Mouse (Mus musculus) gastrocnemius, postnatal 25 days (tissue): Measurements from ENCODE around the gene Cbfb. TPM values are rescaled to one million over a fixed set of nuclear protein-coding genes. Genes with fewer than 3 reads are reported as not detected.
"Not testable (repeated sequence)": the region's sequence is repeated elsewhere in the genome, so short reads cannot be mapped to it uniquely, and the experiment has no call there.

Source experiments
- DNase-seq: peaks from one replicate; pipeline ENCODE4 v3.0.0; 2022
- long read RNA-seq, 2 experiments: library from polyadenylated mRNA; stranded (forward); transcript quantifications; one replicate each; pipeline ENCODE4 v2.0.0; 2021
- total RNA-seq, 2 experiments: library from RNA; stranded (reverse); gene quantifications; 1 replicate in 1 of 2; 2 replicates in 1 of 2; pipeline ENCODE4 v1.2.3; 2021

Cbfb gene
- total RNA-seq = 10 to 100 TPM; 42.1 to 42.2 TPM
- long read RNA-seq, experiment 1, transcript Cbfb-201 (6 exons, 2,883 nt) = major isoform, 7 of 30 reads
- long read RNA-seq, experiment 1, transcript Cbfb-202 (6 exons, 2,891 nt) = minor isoform, 5 of 30 reads
- long read RNA-seq, experiment 1, partial matches to known transcripts = 14 of 30 reads
- long read RNA-seq, experiment 1, other reads (novel, unspliced or antisense) = 4 of 30 reads
- long read RNA-seq, experiment 2, transcript Cbfb-202 (6 exons, 2,891 nt) = major isoform, 21 of 67 reads
- long read RNA-seq, experiment 2, transcript Cbfb-201 (6 exons, 2,883 nt) = minor isoform, 7 of 67 reads
- long read RNA-seq, experiment 2, partial matches to known transcripts = 26 of 67 reads
- long read RNA-seq, experiment 2, other reads (novel, unspliced or antisense) = 13 of 67 reads

DNA sequence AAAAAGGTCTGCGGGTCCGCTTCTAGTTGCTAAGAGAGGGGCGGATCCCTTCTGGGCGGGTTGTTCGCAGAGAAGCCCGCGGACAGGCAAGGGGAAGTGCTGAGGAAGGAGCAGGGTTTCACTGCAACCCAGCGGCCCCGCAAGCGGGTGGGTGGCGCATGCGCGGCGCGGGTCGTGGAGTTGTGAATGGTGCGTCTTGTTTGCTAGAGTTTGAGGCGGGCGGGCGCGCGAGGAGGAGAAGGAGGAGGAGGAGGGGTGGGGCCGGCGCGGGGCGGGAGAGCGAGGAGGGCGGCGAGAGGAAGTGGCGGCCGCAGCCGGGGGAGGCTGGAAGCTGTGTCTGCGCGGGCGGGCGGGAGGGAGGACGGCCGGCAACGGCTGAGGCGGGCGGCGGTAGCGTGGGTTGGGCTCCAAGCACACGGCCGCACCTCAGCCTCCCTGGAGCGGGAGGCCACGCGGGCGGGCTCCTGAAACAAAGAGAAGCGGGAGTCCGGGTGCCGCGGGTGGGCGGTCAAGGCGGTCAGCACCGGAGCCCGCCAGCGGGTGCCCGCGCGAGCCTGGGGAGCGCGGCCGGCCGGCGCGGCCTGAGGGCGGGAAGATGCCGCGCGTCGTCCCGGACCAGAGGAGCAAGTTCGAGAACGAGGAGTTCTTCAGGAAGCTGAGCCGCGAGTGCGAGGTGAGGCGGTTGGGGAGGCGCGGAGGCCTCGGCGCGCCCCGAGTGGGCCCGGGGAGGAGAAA lies at the start of gene Cbfb:
Cbfb (plus strand) TSS at position 294 of the 735 bp plus-strand sequence.
- peak; percentile 98 for DNase-seq

DNA sequence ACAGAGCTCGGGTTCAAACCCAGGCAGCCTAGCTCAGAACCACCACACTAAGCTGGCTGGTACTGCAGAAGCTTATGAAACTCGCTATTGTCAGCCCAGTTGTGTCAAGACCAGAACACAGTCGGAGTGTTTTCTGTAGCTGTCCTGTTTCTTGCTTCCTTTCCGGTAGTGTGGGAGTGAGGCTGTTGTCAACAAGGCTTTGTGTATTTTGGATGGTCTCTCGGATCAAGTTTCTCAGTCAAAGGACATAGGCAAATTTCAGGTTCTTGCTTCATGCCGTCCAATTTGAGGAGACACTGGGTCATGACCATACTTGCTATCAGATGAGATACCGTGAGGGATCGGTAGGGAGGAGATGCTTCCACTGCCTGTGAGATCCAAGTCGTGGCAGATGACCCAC lies 40.6 kb upstream of the Cbfb start:
- DNase-seq = no peak

DNA sequence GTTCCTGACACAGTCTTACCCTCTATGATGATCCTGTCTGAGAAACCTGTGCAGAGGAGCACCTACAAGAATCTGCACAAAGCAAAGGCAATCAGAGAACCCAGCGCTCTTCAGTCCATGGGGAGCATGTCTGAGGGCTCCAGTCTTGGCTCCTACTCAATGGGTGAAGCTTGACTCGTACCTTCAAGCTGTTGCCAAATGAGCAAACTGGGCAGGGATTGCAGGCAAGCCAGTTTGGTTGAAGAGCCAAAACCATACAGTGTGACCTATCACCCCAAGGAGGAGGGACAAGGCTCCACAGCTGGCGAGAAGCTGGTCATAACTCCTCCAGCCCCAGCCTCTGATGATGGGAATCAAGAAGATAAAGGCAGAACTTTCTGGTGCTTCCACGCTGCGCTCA lies 39.0 kb upstream of the Cbfb start, which contains the start of gene Ces4a:
Ces4a (plus strand) TSS at position 292 of the 400 bp plus-strand sequence.
- DNase-seq = no peak

GRCm38 (mm10) chr8:105138423-105138822 lies 32.1 kb upstream of the Cbfb start:
- peak; percentile 39 for DNase-seq

- no peak for DNase-seq
These were observed 28.1 kb upstream of the Cbfb start for GRCm38 (mm10) chr8:105142395-105142794.

DNA sequence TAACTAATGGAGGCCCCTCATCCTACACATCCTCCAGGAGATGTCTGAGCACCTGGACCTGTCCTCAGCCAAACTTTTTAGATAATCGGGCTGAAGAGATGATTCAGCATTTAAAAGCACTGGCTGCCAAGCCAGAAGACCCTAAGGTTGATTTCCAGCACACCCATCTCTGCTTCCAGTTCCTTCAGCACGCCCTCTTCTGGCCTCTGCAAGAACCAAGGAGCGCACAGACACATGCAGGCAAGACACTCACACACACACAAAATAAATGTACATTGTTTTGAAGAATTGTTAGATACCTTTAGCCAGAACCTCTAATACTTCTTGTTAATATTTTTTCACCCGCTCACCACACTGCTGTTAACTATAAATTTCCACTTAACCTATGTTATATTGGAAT lies 18.8 kb upstream of the Cbfb start:
- no peak for DNase-seq

DNA sequence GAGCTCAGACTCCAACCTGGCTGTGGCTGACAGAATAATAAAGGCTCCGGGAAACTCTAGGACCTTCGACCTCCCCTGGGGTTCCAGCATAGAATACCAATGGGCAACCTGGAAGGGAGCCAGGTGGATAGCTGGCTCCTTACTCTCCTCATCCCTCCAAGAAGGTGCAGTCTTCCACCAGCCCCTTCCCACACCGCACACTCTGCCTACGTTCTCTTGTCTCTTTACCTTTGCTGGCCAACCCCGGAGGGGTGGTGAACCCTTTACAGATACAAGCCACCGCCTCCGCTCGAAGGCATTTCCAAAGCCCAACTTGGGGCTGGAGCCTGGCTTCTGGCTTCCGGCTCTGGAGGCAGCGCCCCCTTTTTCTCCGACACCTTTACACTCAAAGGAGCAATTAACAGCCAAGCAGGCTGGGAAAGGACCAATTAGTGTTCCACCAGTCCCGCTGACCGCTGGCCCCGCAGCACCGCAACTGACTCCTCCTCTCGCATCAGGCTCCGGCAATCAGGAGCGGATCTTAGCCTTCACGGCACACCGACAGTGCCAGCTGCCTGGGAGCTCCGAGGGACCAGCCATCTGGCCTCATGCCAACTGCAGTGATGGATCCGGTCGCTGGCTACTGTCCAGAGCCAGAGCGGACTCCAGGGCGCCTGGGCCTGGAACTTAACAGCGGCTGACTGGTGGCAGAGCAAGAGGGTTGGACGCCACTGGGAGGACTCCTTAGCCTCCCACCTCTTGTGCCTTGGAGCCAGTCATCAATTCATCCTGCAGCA lies 17.7 kb upstream of the Cbfb start:
- DNase-seq = peak; percentile 83

- DNase-seq = no peak
These were observed 16.2 kb upstream of the Cbfb start for GRCm38 (mm10) chr8:105154316-105154715.

DNA sequence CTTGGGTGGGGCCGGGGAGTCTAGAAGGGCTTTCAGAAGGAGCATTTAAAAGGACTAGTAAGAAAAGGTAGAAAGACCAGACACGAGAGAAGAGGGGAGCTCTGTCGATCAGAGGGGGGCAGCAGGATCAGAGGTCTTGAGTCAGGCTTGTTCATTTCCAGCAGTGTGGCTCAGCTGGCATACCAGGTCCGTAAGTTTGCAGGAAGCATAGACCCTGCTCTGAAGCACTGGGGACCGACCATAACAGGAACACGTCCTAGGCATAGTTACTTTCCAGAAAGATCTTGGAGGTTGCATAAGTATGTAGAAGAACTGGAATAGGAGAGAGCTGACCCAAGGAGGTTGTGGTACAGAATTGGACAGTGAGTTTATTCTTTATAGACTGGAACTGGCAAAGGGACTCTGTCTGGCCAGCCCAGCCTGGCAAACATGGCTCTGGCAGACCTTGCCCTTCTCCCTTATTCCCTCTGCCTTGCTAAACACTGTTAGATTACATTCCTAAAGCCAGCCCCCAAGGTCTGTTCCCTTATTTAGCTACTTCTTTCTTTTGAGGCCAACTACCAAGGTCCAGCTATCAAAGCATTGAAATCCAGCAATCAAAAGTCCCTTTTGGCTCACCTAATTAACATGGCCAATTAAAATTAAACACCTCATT lies 15.3 kb upstream of the Cbfb start:
- no peak for DNase-seq

- no peak for DNase-seq
These were observed 12.9 kb upstream of the Cbfb start for GRCm38 (mm10) chr8:105157555-105157954.

DNA sequence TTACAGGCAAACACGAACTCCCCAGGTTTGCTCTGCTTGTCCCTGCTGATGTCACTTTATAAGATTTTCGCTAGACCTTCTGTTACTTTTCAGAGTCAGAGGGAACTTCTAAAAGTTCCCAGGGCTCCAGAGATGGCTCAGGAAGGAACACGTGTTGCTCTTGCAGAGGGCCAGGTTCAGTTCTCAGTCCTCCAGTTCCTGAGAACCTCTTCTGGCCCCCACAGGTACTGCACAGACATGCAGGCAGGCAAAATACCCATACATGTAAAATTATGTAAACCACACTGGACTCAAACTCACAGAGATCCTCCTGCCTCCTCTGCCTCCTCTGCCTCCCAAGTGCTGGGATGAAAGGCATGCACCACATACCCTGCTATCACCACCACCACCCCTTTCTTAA lies 12.4 kb upstream of the Cbfb start:
- no peak for DNase-seq

GRCm38 (mm10) chr8:105161121-105161652 lies 9.3 kb upstream of the Cbfb start:
- no peak for DNase-seq

- DNase-seq = no peak
These were observed 6.1 kb upstream of the Cbfb start for GRCm38 (mm10) chr8:105164272-105164902.

DNA sequence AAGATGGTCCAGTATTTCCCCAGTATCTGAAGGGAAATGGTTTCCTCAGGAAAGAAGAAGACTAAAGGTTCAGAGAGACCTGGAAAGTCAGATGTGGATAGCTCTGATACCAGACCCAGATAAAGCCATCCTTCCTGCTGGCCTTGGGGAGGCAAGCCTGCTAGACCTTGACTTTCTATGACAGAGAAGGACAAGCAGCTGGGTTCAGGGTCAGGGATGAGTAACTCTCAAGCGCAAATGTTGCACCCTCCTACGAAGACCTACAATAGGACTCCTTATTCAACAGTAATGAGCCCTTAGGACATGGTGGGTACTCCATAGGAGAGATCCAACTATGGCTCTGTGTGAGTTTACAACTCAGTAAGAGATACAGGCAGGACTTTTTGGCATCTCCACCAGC lies 5.3 kb upstream of the Cbfb start:
- DNase-seq = no peak

GRCm38 (mm10) chr8:105167116-105167515 lies 3.4 kb upstream of the Cbfb start:
- DNase-seq = no peak

- DNase-seq = no peak
These were observed 892 bp upstream of the Cbfb start for GRCm38 (mm10) chr8:105169582-105169981.

DNA sequence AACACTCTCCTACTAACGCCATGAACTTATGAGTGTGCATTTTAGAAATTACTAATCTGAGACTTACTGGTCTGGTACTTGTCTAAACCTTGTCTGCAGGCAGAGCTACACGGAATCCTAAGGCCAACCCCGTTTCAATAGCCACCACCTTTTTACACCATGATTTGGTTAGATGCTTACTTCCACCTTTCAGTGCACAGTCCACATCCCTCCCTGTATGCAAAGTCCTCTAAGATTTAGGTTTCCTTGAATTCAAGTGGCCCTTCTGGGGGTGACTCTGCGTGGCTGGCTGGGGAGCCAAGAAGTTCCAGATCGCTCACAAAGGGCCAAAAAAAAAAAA lies 463 bp upstream of the Cbfb start:
- no peak for DNase-seq

GRCm38 (mm10) chr8:105171116-105172002 lies 885 bp downstream of the Cbfb start:
- DNase-seq = peak; percentile 71

DNA sequence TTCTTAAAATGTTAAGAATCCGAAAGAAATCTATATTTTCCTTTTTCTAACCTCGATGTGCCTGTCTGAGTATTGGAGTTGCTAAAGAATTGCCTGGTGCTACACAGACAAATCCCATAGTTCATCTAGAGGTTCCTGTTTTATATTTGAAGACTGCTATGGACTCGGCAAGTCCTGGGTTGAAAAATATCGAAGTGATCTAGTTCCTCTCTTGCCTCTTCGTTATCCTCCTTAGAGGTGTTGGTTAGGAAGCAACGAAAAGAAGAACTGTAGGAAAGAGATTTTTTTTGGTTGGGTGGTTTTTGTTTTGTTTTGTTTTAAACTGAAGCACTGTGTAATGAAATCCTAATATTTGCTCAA lies 1.5 kb downstream of the Cbfb start:
- no peak for DNase-seq

DNA sequence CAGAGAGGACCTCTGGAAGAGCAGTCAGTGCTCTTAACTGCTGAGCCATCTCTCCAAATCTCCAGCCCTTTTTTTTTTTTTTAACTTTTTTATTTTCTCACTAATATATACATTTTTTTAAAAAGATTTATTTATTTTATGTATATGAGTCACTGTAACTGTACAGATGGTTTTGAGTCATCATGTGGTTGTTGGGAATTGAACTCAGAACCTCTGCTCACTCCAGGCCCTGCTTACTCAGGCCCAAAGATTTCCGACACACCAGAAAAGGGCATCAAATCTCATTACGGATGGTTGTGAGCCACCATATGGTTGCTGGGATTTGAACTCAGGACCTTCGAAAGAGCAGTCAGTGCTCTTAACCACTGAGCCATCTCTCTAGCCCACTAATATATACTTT lies 4.8 kb downstream of the Cbfb start:
- not testable (repeated sequence) for DNase-seq
